Comparison of ENCODE assay signal across 19 mouse cellular contexts in the genomic region with DNA sequence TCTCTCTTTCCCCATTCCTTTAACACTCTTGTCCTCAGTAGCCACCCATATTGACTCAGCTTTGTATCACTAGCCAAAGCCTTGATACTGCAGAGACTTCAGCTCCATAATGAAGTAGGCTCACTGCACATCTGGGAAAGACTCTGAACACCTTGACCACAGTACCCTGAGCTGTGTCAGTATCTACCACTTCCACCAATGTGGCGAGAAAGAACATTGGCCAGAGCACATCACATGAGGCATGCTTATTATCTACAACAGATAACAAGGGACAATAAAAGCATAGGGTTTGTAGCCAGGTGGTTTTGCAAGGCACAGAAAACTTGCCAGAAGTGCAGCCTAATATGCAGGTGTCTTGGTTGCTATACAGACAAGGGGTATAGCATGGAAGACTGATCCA.
A peak's percentile ranks its signal among the peaks of the same experiment; 100 is the strongest.
DNase-seq lines count a peak whose midpoint lies in the region; ATAC-seq and TF ChIP-seq lines count a peak whose summit lies in the region.
"Had no signal": no experiment of that assay in that cellular context is flagged by ENCODE, and none has a peak within 500 bp of the region (broad histone marks: within the 10 kb centered on the region; RNA-seq: fewer than 3 reads in every experiment).

No protein-coding gene starts in this region.

- 70% methylated on average over 1 of the region's 1 CpGs for WGBS in intestine, embryonic 15.5 days
- WGBS in intestine, postnatal 0 days, result 23% methylated on average over 1 of the region's 1 CpGs
- 73% methylated on average over 1 of the region's 1 CpGs for WGBS in intestine, embryonic 16.5 days
- WGBS in hindbrain, embryonic 11.5 days, result 92% methylated on average over 1 of the region's 1 CpGs

- H3K27ac ChIP-seq in intestine, embryonic 15.5 days, result no peak overlapping the region
- no peak overlapping the region for H3K27ac ChIP-seq in intestine, postnatal 0 days (ENCODE audit: low read depth, low read length)
- H3K27ac ChIP-seq in intestine, embryonic 16.5 days (ENCODE audit: low read length), result no peak overlapping the region
- H3K27ac ChIP-seq in hindbrain, embryonic 11.5 days (ENCODE audit: low read depth, low read length), result no peak overlapping the region

- no peaks in the 10 kb centered on the region for H3K27me3 ChIP-seq in intestine, embryonic 15.5 days (replicated peaks)
- no peaks in the 10 kb centered on the region for H3K27me3 ChIP-seq in intestine, postnatal 0 days (replicated peaks; ENCODE audit: control insufficient read depth, insufficient read depth, low read length)
- no peaks in the 10 kb centered on the region for H3K27me3 ChIP-seq in intestine, embryonic 16.5 days (replicated peaks; ENCODE audit: control insufficient read depth, insufficient read depth, low read length)
- H3K27me3 ChIP-seq in hindbrain, embryonic 11.5 days (ENCODE audit: control insufficient read depth, insufficient read depth, low read length), result no peaks in the 10 kb centered on the region
- H3K27me3 ChIP-seq: CH12.LX had no signal

- H3K9ac ChIP-seq in intestine, embryonic 15.5 days, result no peak overlapping the region
- no peak overlapping the region for H3K9ac ChIP-seq in intestine, postnatal 0 days (ENCODE audit: low read depth, low read length)
- H3K9ac ChIP-seq in intestine, embryonic 16.5 days (ENCODE audit: low read depth, low read length), result no peak overlapping the region
- H3K9ac ChIP-seq in hindbrain, embryonic 11.5 days (ENCODE audit: low read depth, low read length), result no peak overlapping the region

- TF ChIP-seq CTCF in intestine, postnatal 0 days (IDR thresholded peaks at IDR 0.05; ENCODE audit: low read depth), result no peak

- no peak overlapping the region for H3K4me3 ChIP-seq in intestine, embryonic 15.5 days (replicated peaks)
- H3K4me3 ChIP-seq in intestine, postnatal 0 days (ENCODE audit: low read depth, low read length), result no peak overlapping the region
- no peak overlapping the region for H3K4me3 ChIP-seq in intestine, embryonic 16.5 days (ENCODE audit: low read length)
- no peak overlapping the region for H3K4me3 ChIP-seq in hindbrain, embryonic 11.5 days (ENCODE audit: low read depth, low read length)

- no peak overlapping the region for H3K4me2 ChIP-seq in intestine, embryonic 15.5 days (replicated peaks)
- no peak overlapping the region for H3K4me2 ChIP-seq in intestine, postnatal 0 days (replicated peaks; ENCODE audit: low read depth)
- no peak overlapping the region for H3K4me2 ChIP-seq in intestine, embryonic 16.5 days (ENCODE audit: low read depth, low read length)
- no peak overlapping the region for H3K4me2 ChIP-seq in hindbrain, embryonic 11.5 days (replicated peaks; ENCODE audit: low read depth, low read length)

- DNase-seq in hindbrain, embryonic 11.5 days (ENCODE audit: low spot score), result no peak
- DNase-seq: adrenal gland, adult 2 months; adrenal gland, adult 8-10 months; adrenal gland, postnatal 10 days; adrenal gland, postnatal 14 days; adrenal gland, postnatal 25 days; adrenal gland, postnatal 36 days; B cell, adult 2 months; cerebellum, adult 11 months; cerebellum, adult 11-12 months; cerebellum, adult 18-20 months had no signal

- H3K9me3 ChIP-seq in intestine, embryonic 15.5 days, result no peaks in the 10 kb centered on the region
- H3K9me3 ChIP-seq in intestine, postnatal 0 days (ENCODE audit: control insufficient read depth), result no peaks in the 10 kb centered on the region
- no peaks in the 10 kb centered on the region for H3K9me3 ChIP-seq in intestine, embryonic 16.5 days (ENCODE audit: control insufficient read depth, low read length)
- H3K9me3 ChIP-seq in hindbrain, embryonic 11.5 days (ENCODE audit: control insufficient read depth, low read length), result no peaks in the 10 kb centered on the region

- peak; percentile 65; the same call in 1 of the 2 replicates for ATAC-seq in intestine, embryonic 15.5 days
- ATAC-seq in intestine, postnatal 0 days, result no peak
- peak; percentile 70 for ATAC-seq in intestine, embryonic 16.5 days
- ATAC-seq in hindbrain, embryonic 11.5 days (ENCODE audit: low FRiP score), result no peak
- ATAC-seq: activated CD4-positive, CD25-positive, alpha-beta regulatory T cell, adult 4 months; CD4-positive, CD25-positive, alpha-beta regulatory T cell, adult 4 months; Patski had no signal

- no peaks in the 10 kb centered on the region for H3K36me3 ChIP-seq in intestine, embryonic 15.5 days
- no peaks in the 10 kb centered on the region for H3K36me3 ChIP-seq in intestine, postnatal 0 days (ENCODE audit: control insufficient read depth, insufficient read depth)
- H3K36me3 ChIP-seq in intestine, embryonic 16.5 days (ENCODE audit: control insufficient read depth, insufficient read depth, low read length), result no peaks in the 10 kb centered on the region
- H3K36me3 ChIP-seq in hindbrain, embryonic 11.5 days (ENCODE audit: control insufficient read depth, insufficient read depth, low read length), result no peaks in the 10 kb centered on the region
- H3K36me3 ChIP-seq: G1E had no signal

- H3K4me1 ChIP-seq in intestine, embryonic 15.5 days (replicated peaks), result no peaks in the 10 kb centered on the region
- no peaks in the 10 kb centered on the region for H3K4me1 ChIP-seq in intestine, postnatal 0 days (replicated peaks; ENCODE audit: control insufficient read depth, insufficient read depth, low read length)
- H3K4me1 ChIP-seq in intestine, embryonic 16.5 days (ENCODE audit: control insufficient read depth, insufficient read depth, low read length), result no peaks in the 10 kb centered on the region
- H3K4me1 ChIP-seq in hindbrain, embryonic 11.5 days (replicated peaks; ENCODE audit: control insufficient read depth, insufficient read depth, low read length), result no peaks in the 10 kb centered on the region

Comparison
In these comparisons a context has a peak if more than half of its experiments do, and no peak if none do; other contexts are left out.
1. ATAC-seq: peak in intestine, embryonic 15.5 days (single experiment) and intestine, embryonic 16.5 days (single experiment); none in intestine, postnatal 0 days (single experiment) and hindbrain, embryonic 11.5 days (single experiment).